Mouse (Mus musculus): ENCODE measurements around the gene Ccdc33. TPM values are rescaled to one million over a fixed set of nuclear protein-coding genes. Genes with fewer than 3 reads are reported as not detected.

The Ccdc33 gene
- total RNA-seq, 1 experiment from 2014 or later, result not detected

Other genes with a start within 250 kb of the Ccdc33 start
- 71.6 and 82.1 TPM in 2 replicates for gene Ubl7, start 207.8 kb downstream of the Ccdc33 start, total RNA-seq (2021)
- 18.4 and 23.5 TPM in 2 replicates for gene Sema7a, start 178.7 kb downstream of the Ccdc33 start, total RNA-seq (2021)
- 2,863 and 3,093 TPM in 2 replicates for gene Cyp11a1, start 112.4 kb downstream of the Ccdc33 start, total RNA-seq (2021)
- gene Stra6, start 55.0 kb downstream of the Ccdc33 start, total RNA-seq (2021), result 0.96 and 1.3 TPM in 2 replicates
- gene Islr, start 85.5 kb upstream of the Ccdc33 start, total RNA-seq (2021), result 28.0 and 29.1 TPM in 2 replicates
- 2.2 and 6.2 TPM in 2 replicates for gene Islr2, start 85.5 kb upstream of the Ccdc33 start, total RNA-seq (2021)
- 21.4 and 26.8 TPM in 2 replicates for gene Pml, start 131.0 kb upstream of the Ccdc33 start, total RNA-seq (2021)
- gene Stoml1, start 134.3 kb upstream of the Ccdc33 start, total RNA-seq (2021), result 13.4 and 18.8 TPM in 2 replicates
- gene Loxl1, start 194.4 kb upstream of the Ccdc33 start, total RNA-seq (2021), result 29.8 and 32.9 TPM in 2 replicates